Mouse (Mus musculus) brown adipose tissue, adult 24 weeks (tissue): ENCODE measurements around the gene 4930562C15Rik. TPM values are rescaled to one million over a fixed set of nuclear protein-coding genes. Genes with fewer than 3 reads are reported as not detected.

Source experiments
- H3K27ac ChIP-seq: fragments of 200-500 bp; replicated peaks from 2 replicates; pipeline ENCODE4 v1.5.1; 2012; ENCODE audit warnings: low read depth, mild to moderate bottlenecking, low read length
- H3K4me1 ChIP-seq: fragments of 200-500 bp; 2 replicates; pipeline ENCODE4 v1.6.1; 2012; ENCODE audit warnings: low read length, mixed read lengths; ENCODE audit not compliant: control insufficient read depth, insufficient read depth, insufficient read length
- H3K4me3 ChIP-seq: fragments of 200-500 bp; 2 replicates; pipeline ENCODE4 v1.5.1; 2012; ENCODE audit warnings: low read depth, mild to moderate bottlenecking, low read length, moderate library complexity; ENCODE audit not compliant: insufficient read depth
- polyA plus RNA-seq: library from polyadenylated mRNA; stranded (reverse); fragments of >200 nt; gene quantifications from 2 replicates; pipeline ENCODE4 v1.2.4, GENCODE M21; 2012; ENCODE audit not compliant: missing spikeins, insufficient read depth, insufficient read length

Gene 4930562C15Rik
- polyA plus RNA-seq, 1 experiment, result not detected

DNA sequence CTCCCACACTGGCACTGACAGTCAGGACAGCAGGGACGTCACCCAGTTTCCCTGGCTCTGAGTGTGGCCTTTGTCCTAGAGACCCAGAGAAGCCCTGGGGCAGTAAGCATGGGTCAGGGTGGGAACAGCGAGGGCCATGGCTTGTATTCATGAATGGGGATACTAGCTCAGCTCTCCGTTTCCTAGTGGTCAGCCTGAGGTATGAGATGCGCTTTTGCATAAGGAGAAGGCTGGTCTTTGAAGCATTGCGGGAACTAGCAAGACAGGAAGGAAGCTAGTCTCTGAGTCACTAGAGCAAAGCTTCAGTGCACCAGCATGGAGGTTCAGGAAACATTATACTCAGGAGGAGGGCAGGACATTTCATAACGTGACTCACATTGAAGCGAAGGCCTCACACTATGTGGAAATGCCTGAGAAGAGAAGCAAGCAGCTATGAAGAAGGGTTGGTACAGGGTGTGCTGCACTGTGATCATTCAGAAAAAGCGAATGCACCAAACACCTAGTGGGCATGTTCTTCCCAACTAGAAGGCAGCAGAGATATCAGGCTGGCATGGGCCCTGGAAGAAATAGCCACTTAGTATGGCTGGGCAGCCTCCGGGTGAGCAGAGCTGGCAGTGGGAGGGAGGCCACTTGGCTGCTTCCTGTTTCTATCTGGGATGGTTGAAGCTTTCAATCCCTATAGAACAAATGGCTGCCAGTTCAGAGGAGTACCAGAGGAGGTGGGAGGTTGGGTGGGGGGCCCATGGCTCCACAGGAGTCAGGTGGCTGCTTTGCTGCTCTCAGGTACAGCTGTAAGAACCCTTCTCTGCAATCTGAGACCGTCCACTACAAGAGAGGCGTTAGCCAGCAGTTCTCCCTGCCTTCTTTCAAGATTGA, 77.9 kb downstream of the 4930562C15Rik start:
- H3K4me1 ChIP-seq, result peaks cover 8% of the 10 kb centered on the region
- H3K27ac ChIP-seq, result peak overlapping the region; percentile 85
- H3K4me3 ChIP-seq, result no peak overlapping the region

DNA sequence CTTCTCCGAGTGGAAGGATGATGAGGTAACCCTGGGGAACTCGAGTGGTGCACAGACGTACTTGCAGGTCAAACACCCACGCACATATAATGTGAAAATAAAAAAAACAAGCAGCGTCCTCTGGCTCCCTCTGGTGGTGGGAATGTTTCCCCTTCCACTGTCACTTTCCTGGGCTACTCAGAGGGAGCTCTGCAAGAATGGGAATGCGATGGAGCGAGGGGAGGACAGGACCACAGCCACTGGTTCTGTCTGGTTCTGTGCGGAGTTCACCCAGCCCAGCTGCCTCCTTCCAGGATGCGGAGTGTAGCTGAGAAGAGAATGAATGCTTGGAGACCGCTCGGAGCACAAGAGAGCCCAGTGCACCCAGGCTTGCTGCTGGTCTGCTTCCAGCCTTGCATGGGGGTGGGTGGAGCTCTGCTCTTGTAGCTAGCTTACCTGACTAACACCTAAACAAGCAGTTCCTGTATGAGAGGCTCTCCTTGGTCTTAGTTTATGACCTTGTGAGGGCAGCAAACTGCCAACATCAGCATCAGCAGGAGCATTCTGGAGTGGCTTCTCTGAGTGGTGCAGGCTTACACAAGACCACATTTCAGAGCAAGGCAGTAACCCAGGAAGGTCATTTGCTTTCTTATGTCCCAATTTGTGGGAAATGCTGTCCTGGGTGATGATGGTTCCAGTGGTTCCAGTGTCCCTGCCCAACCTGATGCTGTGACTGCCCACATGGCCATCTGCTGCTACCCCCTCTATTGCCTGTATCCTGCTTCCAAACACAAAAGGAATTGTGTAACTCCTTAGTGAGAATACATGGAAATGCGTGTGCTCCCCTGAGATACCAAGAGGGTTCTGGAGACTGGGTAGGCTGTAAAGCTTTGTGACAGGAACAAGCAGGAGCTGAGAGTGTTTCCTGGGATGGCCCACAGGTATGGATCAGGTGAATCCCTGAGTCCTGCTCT, 78.8 kb downstream of the 4930562C15Rik start:
- Histone ChIP-seq H3K4me3 (no peak overlapping the region), H3K27ac (peak overlapping the region; percentile 85), H3K4me1 (peaks cover 8% of the 10 kb centered on the region)

DNA sequence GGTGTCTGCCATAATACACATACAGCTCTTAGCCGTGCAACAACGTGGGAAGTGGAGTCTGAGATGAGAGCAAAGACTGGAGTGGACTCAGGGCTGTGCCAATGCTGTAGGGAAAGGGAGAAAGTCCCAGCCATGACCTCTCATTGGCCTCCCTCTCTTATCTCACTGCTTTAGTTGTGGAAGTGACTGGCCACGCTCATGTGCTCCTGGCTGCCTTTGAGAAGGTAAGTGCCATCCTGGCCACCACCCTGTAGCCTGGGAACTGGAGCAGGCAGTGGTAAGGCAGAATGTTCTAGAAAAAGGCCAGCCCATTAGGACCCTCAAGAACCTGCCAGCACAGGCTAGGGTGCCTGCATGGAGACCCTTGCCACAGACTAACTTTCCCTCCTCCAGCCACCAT, 80.7 kb downstream of the 4930562C15Rik start:
- no peak overlapping the region for H3K4me3 ChIP-seq
- no peak overlapping the region for H3K27ac ChIP-seq
- H3K4me1 ChIP-seq, result peaks cover 12% of the 10 kb centered on the region

DNA sequence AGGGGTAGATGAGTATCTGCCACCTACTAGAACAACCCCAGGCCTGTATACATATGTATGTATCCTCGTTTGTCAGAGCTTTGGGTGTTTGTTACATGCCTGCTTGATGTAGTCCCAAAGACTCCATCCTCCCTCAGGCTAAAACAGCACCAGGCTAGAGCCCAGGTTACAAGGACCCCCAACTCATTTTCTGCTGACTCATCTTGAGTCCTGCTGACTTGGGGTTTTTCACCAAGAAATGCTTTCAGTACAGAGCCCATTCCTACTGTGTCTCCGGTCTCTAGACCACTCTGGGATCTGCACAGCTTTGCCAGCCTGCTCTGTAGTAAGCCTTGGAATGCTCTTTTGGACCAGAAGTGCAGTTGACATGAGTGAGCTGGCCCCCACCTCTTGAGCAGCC, 81.4 kb downstream of the 4930562C15Rik start:
- Histone ChIP-seq H3K27ac (no peak overlapping the region), H3K4me3 (no peak overlapping the region), H3K4me1 (peaks cover 12% of the 10 kb centered on the region)

Other genes with a start within 250 kb of the 4930562C15Rik start
- gene Glis2, start 240.7 kb upstream of the 4930562C15Rik start, polyA plus RNA-seq, result 2.9 and 5.7 TPM in 2 replicates
- gene Pam16, start 210.4 kb upstream of the 4930562C15Rik start, polyA plus RNA-seq, result 140 and 178 TPM in 2 replicates
- gene Vasn, start 195.5 kb upstream of the 4930562C15Rik start, polyA plus RNA-seq, result 4.2 and 4.4 TPM in 2 replicates
- gene Dnaja3, start 195.4 kb upstream of the 4930562C15Rik start, polyA plus RNA-seq, result 193 and 221 TPM in 2 replicates
- 10.6 and 28.7 TPM in 2 replicates for gene Coro7, start 155.6 kb upstream of the 4930562C15Rik start, polyA plus RNA-seq
- gene Nmral1, start 116.1 kb upstream of the 4930562C15Rik start, polyA plus RNA-seq, result 4.0 and 5.7 TPM in 2 replicates
- gene Hmox2, start 109.1 kb upstream of the 4930562C15Rik start, polyA plus RNA-seq, result 74.8 and 95.3 TPM in 2 replicates
- 98.7 and 99.2 TPM in 2 replicates for gene Cdip1, start 45.1 kb upstream of the 4930562C15Rik start, polyA plus RNA-seq
- 14.2 and 16.7 TPM in 2 replicates for gene Ubald1, start 44.9 kb downstream of the 4930562C15Rik start, polyA plus RNA-seq
- gene Mgrn1, start 50.8 kb downstream of the 4930562C15Rik start, polyA plus RNA-seq, result 50.6 and 52.6 TPM in 2 replicates
- 34.4 and 43.4 TPM in 2 replicates for gene Nudt16l1, start 103.3 kb downstream of the 4930562C15Rik start, polyA plus RNA-seq
- 12.0 and 14.1 TPM in 2 replicates for gene Anks3, start 128.8 kb downstream of the 4930562C15Rik start, polyA plus RNA-seq
- gene Sept12, start 162.4 kb downstream of the 4930562C15Rik start, polyA plus RNA-seq, result not detected in 2 replicates
- not detected in 2 replicates for gene Smim22, start 171.9 kb downstream of the 4930562C15Rik start, polyA plus RNA-seq
- gene Rogdi, start 178.1 kb downstream of the 4930562C15Rik start, polyA plus RNA-seq, result 26.5 and 29.3 TPM in 2 replicates
- gene Glyr1, start 214.4 kb downstream of the 4930562C15Rik start, polyA plus RNA-seq, result 45.6 and 46.5 TPM in 2 replicates
- gene Ubn1, start 214.6 kb downstream of the 4930562C15Rik start, polyA plus RNA-seq, result 8.3 and 9.3 TPM in 2 replicates